Mouse (Mus musculus): ENCODE measurements at regions not wholly inside any gene's neighbourhood (a gene's known extent, or its start where the extent isn't known, plus 50 kb on each side); places are given as distances from the start of the nearest gene placed in this dataset.
"Not testable (repeated sequence)": the region's sequence is repeated elsewhere in the genome, so short reads cannot be mapped to it uniquely, and the experiment has no call there.

DNA sequence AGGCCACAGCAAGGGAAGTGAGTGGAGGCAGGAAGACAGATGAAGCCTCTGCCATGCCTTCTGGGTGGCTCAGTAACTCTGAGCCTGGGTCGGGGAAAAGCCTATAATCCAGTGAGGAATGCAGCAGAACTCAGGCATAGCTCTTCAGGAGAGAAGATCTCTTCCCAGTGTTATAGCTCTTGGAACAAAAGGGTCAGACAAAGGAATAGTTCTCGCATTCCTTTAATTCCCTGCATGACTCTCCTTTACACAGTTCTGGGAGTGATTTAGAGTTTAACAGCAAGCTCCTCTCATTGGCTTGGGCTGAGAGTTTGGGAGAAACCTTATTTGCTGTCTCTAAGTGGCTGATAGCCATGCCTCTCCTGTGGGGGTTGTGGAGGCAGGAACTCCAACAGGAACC lies 352.0 kb upstream of the Tacstd2 start:
- Histone ChIP-seq H3K36me3 (ENCODE audit: control insufficient read depth, insufficient read depth, low read length, poor library complexity, severe bottlenecking) (no peaks in the 10 kb centered on the region), H3K4me1 (ENCODE audit: control insufficient read depth, insufficient read depth, low read length) (no peaks in the 10 kb centered on the region), H3K4me3 (ENCODE audit: low read depth, low read length) (no peak overlapping the region), H3K9ac (ENCODE audit: low read depth, poor library complexity, severe bottlenecking) (no peak overlapping the region), H3K27me3 (ENCODE audit: control insufficient read depth, insufficient read depth, low read length, poor library complexity, severe bottlenecking) (no peaks in the 10 kb centered on the region), H3K27ac (ENCODE audit: insufficient read depth, low read length) (no peak overlapping the region), H3K9me3 (replicated peaks; ENCODE audit: control insufficient read depth, insufficient read depth, low read length, poor library complexity, severe bottlenecking) (peaks cover 8% of the 10 kb centered on the region; the same call in 1 of the 2 replicates)
- TF ChIP-seq EP300 (IDR thresholded peaks at IDR 0.05; ENCODE audit: insufficient read depth, low read depth, low read length) (no peak), POLR2A (IDR thresholded peaks at IDR 0.05; ENCODE audit: insufficient read depth, low read length) (no peak), CTCF (IDR thresholded peaks at IDR 0.05; ENCODE audit: low read depth, low read length) (no peak)

DNA sequence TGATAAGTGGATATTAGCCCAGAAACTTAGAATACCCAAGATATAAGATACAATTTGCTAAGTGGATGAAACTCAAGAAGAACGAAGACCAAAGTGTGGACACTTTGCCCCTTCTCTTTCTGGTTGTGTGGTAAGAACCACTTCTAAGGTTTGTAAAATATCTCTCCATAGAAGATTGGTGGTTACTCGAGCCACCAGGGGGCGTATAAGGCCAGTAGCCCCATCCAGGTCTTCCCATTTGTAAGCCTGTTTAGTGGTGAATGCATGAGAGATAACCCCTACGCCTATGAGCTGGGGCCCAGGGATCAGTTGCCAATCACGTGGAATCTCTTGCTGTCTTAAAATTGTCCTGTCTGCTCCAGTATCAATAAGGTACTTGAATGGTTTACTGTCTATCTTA lies 349.3 kb upstream of the Tacstd2 start:
- no peak overlapping the region for H3K9ac ChIP-seq (ENCODE audit: low read depth, poor library complexity, severe bottlenecking)
- no peaks in the 10 kb centered on the region for H3K27me3 ChIP-seq (ENCODE audit: control insufficient read depth, insufficient read depth, low read length, poor library complexity, severe bottlenecking)
- TF ChIP-seq POLR2A (IDR thresholded peaks at IDR 0.05; ENCODE audit: insufficient read depth, low read length) = no peak
- peak; percentile 14 for TF ChIP-seq CTCF (IDR thresholded peaks at IDR 0.05; ENCODE audit: low read depth, low read length)
- H3K36me3 ChIP-seq (ENCODE audit: control insufficient read depth, insufficient read depth, low read length, poor library complexity, severe bottlenecking) = no peaks in the 10 kb centered on the region
- H3K4me3 ChIP-seq (ENCODE audit: low read depth, low read length) = no peak overlapping the region
- peaks cover 16% of the 10 kb centered on the region for H3K9me3 ChIP-seq (replicated peaks; ENCODE audit: control insufficient read depth, insufficient read depth, low read length, poor library complexity, severe bottlenecking)
- no peaks in the 10 kb centered on the region for H3K4me1 ChIP-seq (ENCODE audit: control insufficient read depth, insufficient read depth, low read length)
- no peak overlapping the region for H3K27ac ChIP-seq (ENCODE audit: insufficient read depth, low read length)

DNA sequence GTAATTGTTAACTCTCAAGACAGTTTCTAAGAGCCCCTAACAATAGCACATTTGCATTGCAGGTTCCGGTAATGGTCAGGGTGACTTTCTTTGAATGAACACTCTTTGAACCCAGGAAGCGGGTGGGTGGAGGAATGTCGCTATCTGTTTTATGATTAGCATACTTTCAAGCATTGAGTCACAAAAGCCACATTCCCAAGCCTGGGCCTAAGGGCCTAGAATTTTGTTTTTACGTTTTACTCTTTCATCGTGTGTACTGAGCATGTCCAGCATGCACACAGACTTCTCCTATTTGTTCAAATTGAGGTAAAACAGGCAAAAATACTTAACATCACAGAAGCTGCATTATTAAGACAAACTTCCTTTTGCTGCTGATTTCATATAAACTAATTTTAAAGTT lies 345.9 kb upstream of the Tacstd2 start:
- H3K9me3 ChIP-seq (replicated peaks; ENCODE audit: control insufficient read depth, insufficient read depth, low read length, poor library complexity, severe bottlenecking) = peaks cover 13% of the 10 kb centered on the region
- H3K4me1 ChIP-seq (ENCODE audit: control insufficient read depth, insufficient read depth, low read length); H3K27me3 ChIP-seq (ENCODE audit: control insufficient read depth, insufficient read depth, low read length, poor library complexity, severe bottlenecking); H3K36me3 ChIP-seq (ENCODE audit: control insufficient read depth, insufficient read depth, low read length, poor library complexity, severe bottlenecking); H3K27ac ChIP-seq (ENCODE audit: insufficient read depth, low read length); H3K9ac ChIP-seq (ENCODE audit: low read depth, poor library complexity, severe bottlenecking); H3K4me3 ChIP-seq (ENCODE audit: low read depth, low read length): not testable (repeated sequence)

DNA sequence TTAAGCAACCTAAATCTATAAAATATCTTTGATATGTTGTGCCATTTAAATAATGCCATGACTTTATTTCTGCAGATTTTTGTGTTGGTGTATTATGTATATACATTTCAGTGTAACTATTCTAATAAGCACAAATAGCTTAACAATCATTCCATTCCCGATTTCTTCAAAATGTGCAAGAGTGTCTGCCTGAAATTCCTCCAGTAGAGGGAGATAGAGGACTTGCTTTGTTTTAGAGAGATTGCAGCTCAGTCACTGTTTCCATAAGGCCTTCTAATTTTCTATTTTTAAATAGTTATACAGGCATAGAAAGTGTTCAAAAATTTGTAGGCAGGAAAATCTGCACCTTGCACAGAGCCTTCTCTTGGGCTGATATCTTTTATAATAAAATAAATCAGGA lies 322.3 kb upstream of the Tacstd2 start:
- H3K9ac ChIP-seq (ENCODE audit: low read depth, poor library complexity, severe bottlenecking); H3K27ac ChIP-seq (ENCODE audit: insufficient read depth, low read length); H3K4me3 ChIP-seq (ENCODE audit: low read depth, low read length); H3K9me3 ChIP-seq (replicated peaks; ENCODE audit: control insufficient read depth, insufficient read depth, low read length, poor library complexity, severe bottlenecking); H3K36me3 ChIP-seq (ENCODE audit: control insufficient read depth, insufficient read depth, low read length, poor library complexity, severe bottlenecking); H3K27me3 ChIP-seq (ENCODE audit: control insufficient read depth, insufficient read depth, low read length, poor library complexity, severe bottlenecking); H3K4me1 ChIP-seq (ENCODE audit: control insufficient read depth, insufficient read depth, low read length): not testable (repeated sequence)

DNA sequence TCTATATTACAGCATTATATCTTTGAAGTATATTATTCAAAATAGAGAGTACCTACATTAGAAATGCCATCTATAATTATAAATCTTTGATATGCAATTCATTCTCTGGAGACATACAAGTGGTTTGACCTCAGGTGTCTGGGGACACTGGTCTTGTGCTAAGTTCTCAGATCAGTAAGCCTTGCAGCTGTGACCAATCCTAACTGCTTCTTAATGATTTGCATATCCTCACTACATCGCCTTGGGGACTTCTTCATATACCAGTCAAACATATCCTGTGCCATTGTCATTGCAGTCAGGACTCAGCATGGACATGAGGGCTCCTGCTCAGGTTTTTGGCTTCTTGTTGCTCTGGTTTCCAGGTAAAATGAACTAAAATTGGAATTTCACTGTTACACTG lies 303.9 kb upstream of the Tacstd2 start:
- H3K9ac ChIP-seq (ENCODE audit: low read depth, poor library complexity, severe bottlenecking); H3K4me1 ChIP-seq (ENCODE audit: control insufficient read depth, insufficient read depth, low read length); H3K36me3 ChIP-seq (ENCODE audit: control insufficient read depth, insufficient read depth, low read length, poor library complexity, severe bottlenecking); H3K9me3 ChIP-seq (replicated peaks; ENCODE audit: control insufficient read depth, insufficient read depth, low read length, poor library complexity, severe bottlenecking); H3K27me3 ChIP-seq (ENCODE audit: control insufficient read depth, insufficient read depth, low read length, poor library complexity, severe bottlenecking); H3K4me3 ChIP-seq (ENCODE audit: low read depth, low read length); H3K27ac ChIP-seq (ENCODE audit: insufficient read depth, low read length): not testable (repeated sequence)

DNA sequence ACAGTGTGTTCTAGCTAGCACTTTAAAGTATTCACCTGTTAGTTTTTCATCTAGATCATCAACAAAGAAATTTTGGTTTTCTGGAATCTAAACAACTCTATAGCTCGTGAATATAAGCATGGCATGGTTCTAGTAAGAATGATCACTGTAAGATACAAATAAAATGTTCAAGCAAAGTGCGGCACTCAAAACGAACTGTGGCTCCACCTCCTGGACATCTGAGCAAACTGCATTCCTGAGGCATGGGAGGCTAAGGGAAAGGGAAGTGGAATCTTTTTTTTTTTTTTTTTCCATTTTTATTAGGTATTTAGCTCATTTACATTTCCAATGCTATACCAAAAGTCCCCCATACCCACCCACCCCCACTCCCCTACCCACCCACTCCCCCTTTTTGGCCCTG lies 276.9 kb upstream of the Tacstd2 start:
- not testable (repeated sequence) for H3K36me3 ChIP-seq (ENCODE audit: control insufficient read depth, insufficient read depth, low read length, poor library complexity, severe bottlenecking); H3K27ac ChIP-seq (ENCODE audit: insufficient read depth, low read length); H3K4me1 ChIP-seq (ENCODE audit: control insufficient read depth, insufficient read depth, low read length); H3K4me3 ChIP-seq (ENCODE audit: low read depth, low read length); H3K9me3 ChIP-seq (replicated peaks; ENCODE audit: control insufficient read depth, insufficient read depth, low read length, poor library complexity, severe bottlenecking); H3K27me3 ChIP-seq (ENCODE audit: control insufficient read depth, insufficient read depth, low read length, poor library complexity, severe bottlenecking); H3K9ac ChIP-seq (ENCODE audit: low read depth, poor library complexity, severe bottlenecking)
- TF ChIP-seq CTCF (IDR thresholded peaks at IDR 0.05; ENCODE audit: low read depth, low read length) = peak; percentile 62

DNA sequence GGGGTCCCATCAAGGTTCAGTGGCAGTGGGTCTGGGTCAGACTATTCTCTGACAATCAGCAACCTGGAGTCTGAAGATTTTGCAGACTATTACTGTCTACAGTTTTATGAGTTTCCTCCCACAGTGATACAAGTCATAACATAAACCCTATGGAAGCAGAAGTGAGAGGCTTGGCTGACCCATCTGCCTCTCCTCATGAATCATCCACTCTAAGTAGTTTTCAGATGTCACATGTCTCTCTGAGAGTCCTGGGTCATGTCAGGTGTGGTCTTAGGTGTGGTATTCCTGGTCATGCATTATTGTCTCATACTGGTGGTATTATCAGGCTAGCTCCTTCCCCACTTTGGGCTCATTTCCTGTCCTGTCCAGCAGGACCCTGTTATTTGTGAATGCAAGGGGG lies 255.8 kb upstream of the Tacstd2 start:
- H3K4me3 ChIP-seq (ENCODE audit: low read depth, low read length) = no peak overlapping the region
- no peak overlapping the region for H3K27ac ChIP-seq (ENCODE audit: insufficient read depth, low read length)
- no peaks in the 10 kb centered on the region for H3K27me3 ChIP-seq (ENCODE audit: control insufficient read depth, insufficient read depth, low read length, poor library complexity, severe bottlenecking)
- TF ChIP-seq CTCF (IDR thresholded peaks at IDR 0.05; ENCODE audit: low read depth, low read length) = no peak
- no peaks in the 10 kb centered on the region for H3K36me3 ChIP-seq (ENCODE audit: control insufficient read depth, insufficient read depth, low read length, poor library complexity, severe bottlenecking)
- no peaks in the 10 kb centered on the region for H3K4me1 ChIP-seq (ENCODE audit: control insufficient read depth, insufficient read depth, low read length)
- H3K9ac ChIP-seq (ENCODE audit: low read depth, poor library complexity, severe bottlenecking) = no peak overlapping the region
- no peaks in the 10 kb centered on the region for H3K9me3 ChIP-seq (replicated peaks; ENCODE audit: control insufficient read depth, insufficient read depth, low read length, poor library complexity, severe bottlenecking)
